Mouse (Mus musculus): ENCODE data around the gene Ppp1r37. TPM values are rescaled to one million over a fixed set of nuclear protein-coding genes. Genes with fewer than 3 reads are reported as not detected.
A peak's percentile ranks its signal among the peaks of the same experiment; 100 is the strongest.
"Not testable (repeated sequence)": the region's sequence is repeated elsewhere in the genome, so short reads cannot be mapped to it uniquely, and the experiment has no call there.

Ppp1r37 gene
- total RNA-seq, 4 experiments from 2014 or later: 68.3 to 88.3 (median 81.8) TPM

DNA sequence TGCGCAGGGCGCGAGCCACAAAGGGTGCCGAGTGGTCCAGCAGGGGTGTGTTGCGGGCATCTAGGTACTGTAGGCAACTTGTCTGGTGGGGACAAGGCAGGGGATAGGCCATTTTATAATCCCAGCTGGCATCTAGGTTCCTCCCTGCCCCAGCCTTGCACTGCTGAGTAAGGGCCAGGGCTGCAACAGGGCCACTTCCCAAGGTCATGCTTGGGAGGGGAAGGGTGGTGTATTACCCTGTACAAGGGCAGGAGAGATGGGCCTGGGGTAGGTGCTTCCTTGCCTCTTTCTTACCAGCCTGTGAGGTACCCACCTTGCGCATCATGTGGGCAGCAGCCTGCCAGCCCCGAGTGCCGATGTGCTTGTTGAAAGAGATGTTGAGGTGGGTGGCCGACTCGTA is 28.2 kb downstream of the Ppp1r37 start:
- DNase-seq: no peak

DNA sequence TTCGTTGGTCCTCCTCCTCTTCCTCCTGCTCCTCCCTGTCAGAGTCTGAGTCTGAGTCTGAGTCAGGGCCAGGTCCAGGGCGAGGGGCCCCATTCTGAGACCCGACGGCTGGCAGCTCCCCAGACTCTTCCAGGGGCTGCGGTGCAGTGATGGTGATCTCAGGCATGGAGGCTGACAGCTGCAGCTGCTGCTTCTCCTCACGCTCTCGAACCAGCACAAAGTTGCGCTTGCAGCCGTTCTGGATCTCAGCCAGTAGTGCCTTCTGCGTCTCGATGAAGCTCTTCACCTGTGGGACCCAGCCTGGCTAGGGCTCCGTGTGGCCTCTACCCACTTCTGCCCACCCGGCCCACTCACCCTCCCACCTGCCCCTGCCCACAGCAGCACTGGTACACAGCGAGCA is 30.6 kb downstream of the Ppp1r37 start:
- no peak for DNase-seq

DNA sequence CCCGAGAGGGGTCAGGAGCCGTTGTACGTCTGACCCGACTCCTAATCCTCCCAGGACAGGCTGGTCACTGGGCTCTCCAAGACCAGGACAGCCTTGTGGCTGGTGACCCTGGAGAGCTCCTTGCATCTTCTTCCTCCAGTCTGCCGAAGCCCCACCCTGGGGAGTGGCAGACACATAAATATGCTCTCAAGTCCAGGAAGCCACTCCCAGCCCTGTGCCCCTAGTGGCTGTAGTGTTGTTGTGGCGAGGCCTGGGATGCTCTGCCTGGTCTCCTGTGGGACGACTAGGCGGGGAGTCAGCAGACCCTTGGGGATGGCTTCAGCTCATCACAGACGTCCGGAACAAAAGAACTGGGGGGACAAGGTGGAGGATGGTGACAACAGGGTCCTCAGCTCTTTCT is 31.8 kb downstream of the Ppp1r37 start:
- no peak for DNase-seq

DNA sequence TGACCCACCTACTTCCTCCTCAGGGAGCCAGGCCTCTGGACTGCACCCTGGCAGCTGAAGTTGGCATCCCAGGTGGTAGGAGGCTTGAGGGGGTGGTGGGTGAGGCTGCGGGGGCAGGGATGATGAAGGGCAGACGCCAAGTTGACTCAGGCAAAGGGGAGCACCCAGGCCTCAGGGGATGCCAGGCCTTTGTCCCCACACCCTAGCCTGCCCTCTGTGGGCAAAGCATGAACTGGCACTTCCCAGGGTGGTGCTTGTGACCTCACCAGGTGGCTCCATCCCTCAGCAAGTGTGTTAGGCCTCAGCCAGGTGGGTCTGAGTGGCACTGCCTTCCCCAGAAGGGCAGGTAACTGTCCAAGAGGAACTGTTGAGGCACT is 37.8 kb downstream of the Ppp1r37 start:
- no peak for DNase-seq

DNA sequence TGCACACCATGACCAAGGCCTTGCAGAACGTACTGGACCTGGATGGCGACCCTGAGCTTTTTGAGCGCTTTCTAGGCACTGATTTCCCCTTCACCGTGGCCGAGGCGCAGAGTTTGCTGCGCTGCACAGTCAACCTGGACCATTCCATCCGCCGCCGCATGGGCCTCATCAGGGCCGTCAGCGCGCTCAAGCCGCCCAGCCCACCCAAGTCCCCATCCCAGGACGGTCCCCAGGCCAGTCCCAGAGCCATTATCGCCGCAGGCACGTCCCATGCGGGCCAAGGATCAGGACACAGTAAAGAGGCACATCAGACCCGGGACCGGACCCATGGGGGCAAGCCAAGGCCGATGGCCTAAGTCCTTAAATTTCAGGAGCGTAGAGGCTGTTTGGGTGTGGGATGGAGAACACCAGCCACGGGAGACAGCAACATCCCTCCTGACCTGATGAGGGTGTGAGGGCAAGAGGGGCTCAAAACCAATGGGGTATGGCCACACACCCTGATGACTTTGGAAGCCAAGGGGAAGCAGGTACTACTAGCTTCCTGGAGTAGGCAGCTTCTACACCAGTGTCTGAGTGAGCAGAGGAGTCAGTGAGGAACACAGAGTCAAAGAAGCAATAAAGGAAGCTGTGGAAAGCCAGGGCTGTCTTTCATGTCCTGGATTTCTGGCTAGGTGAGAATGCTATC is 38.3 kb downstream of the Ppp1r37 start:
- DNase-seq: no peak

DNA sequence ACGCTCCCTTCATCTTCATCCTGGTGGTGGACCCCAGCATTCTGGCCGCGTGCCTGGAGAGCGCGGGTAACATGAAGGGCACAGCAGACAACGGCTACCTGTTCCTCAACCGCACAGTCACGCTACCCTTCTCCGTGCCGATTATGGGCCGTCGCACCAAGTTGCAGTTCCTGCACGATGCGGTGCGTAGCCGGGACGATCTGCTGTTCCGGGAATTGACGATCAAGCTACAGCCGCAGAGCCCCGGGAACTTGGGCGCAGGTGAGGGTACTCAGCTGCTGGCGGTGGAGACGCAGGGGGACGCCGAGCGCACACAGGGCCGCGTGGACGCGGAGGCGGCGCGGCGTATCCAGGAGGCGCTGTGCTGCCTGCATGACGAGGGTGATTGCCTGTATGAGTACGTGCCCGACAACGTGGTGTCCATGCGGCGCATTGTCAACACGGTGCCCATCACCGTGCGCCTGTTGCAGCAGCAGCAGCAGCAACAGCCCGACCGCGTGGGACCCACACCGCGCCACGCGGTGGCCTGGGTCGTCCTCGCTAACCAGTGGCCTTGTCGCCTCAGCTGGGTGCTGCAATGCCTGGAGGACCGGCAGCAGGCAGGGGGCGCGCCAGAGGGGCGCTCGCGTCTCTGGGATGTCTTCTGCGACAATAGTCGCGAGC is 39.0 kb downstream of the Ppp1r37 start:
- DNase-seq: no peak

DNA sequence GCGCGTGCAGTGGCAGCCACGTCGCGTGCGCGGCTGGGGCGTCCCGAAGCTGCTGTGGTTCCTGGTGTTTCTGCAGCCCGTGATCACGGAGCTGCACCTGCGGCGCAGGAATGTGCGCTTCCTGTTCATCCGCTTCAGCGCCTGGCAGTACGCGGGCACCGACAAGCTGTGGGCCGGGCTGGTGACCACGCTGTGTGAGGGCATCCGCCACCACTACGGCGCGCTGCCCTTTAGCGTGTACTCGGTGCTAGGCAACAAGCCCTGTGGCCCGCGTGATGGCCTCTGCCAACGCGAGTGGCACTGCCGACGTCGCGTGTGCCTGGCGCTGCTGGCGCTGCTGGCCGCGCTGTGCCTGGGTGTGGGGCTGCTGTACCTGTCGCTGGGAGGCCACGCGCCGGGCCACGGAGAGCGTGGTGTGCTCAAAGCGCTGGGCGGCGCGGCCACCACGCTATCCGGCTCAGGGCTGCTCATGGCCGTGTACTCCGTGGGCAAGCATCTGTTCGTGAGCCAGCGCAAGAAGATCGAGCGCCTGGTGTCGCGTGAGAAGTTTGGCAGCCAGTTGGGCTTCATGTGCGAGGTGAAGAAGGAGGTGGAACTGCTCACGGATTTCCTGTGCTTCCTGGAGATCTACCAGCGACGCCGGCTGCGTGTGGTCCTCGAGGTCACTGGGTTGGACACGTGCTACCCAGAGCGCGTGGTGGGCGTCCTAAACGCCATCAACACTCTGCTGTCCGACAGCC is 39.7 kb downstream of the Ppp1r37 start:
- DNase-seq: no peak

DNA sequence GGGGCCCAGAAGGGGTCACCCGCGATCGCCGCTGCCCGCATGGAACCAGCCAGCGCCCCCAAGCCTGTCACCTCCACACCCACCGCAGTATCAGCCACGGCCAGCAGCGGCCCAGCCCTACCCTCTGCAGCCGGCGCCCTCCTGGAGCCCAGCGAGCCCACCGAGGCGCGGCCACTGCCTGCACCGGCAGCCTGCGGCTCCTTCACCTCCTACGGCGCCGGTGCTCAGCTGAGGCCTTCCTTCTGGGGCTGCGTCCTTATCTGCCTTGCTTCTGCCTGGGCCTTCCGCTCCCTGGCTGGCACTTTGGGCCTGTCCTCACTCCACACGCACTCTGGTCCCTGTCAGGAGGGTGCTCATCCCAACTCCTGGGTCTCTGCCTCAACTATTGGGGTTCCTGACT is 42.8 kb downstream of the Ppp1r37 start:
- no peak for DNase-seq

DNA sequence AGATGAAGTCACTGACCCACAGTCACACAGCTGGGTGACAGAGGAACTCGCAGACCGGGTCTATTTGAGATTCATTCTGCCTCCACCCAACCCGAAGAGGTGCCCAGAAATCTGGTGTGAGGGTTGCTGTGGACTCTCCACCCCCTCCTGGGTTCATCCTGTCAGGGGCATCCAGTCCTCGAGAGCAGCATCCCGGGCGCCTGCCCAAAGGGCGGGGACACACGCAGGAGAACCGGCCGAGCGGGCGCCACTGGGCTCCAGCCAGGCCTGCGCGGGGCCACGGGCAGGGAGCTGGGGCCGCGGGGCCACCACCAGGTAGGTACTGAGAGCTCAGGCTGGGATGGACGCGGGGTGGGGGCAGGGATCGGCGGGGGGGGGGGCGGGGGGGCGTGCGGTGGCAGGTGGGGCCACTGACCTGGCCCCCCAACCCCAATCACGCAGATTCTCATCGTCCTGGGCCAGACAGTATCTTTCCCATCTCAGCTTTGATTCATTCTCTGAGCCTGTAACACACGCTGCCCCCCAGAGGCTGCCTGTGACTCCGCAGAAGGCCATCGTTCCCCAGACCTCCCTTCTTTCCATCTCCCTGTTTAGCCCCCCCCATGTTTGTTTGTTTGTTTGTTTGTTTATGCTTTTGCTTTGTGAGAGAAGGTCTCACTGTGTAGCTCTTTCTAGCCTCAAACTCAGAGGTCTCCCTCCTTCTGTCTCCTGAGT is 45.1 kb downstream of the Ppp1r37 start, which contains the start of gene Nkpd1:
Gene Nkpd1 (plus strand): TSS at position 187 of the 714 bp plus-strand sequence.
- no peak for DNase-seq

DNA sequence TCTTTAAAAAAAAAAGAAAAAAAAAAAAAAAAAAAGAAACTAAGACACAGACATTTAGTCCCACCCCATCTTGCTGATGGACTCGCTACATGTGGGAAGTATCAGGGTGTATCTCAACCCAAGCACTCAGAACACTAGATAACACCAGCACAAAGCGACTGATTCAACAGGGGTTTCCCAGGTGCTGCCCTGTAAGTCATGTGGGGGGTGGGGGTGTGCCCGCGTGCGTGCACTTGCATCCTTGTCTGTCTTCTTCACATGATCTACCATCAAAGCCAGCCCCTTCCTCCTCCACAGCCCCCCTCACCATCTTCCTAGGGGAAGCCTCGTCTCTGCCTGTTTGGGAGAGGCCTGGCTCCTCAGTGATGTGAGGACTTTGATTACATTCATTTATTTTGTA is 50.5 kb downstream of the Ppp1r37 start:
- no peak for DNase-seq

DNA sequence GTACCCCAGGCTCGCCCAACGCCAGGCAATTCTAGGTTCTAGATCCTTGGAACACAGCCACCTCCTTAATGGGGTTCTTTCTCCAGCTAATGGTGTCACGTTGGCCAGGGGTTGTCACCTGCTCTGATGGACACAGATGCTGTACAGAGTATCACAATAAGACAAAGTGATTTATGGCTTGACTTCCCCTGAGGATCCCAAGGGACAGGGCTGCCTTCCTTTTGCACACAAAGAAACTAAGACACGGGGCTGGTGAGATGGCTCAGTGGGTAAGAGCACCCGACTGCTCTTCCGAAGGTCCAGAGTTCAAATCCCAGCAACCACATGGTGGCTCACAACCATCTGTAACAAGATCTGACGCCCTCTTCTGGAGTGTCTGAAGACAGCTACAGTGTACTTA is 50.9 kb downstream of the Ppp1r37 start:
- not testable (repeated sequence) for DNase-seq

DNA sequence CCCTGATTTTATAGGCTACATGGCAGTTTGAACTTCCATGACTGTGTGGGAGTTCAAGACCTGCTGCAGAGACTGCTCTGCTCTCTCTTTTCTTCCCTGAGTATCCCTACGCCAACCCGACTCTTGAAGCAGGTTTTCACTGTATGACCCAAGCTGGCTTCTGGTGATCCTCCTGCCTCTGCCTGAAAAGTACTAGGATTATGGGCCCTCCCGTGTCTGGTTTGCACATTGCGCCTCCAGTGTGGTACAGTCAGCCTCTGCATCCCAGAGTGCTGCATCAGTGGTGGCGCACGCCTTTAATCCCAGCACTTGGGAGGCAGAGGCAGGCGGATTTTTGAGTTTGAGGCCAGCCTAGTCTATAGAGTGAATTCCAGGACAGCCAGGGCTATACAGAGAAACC is 53.1 kb downstream of the Ppp1r37 start:
- DNase-seq: no peak

DNA sequence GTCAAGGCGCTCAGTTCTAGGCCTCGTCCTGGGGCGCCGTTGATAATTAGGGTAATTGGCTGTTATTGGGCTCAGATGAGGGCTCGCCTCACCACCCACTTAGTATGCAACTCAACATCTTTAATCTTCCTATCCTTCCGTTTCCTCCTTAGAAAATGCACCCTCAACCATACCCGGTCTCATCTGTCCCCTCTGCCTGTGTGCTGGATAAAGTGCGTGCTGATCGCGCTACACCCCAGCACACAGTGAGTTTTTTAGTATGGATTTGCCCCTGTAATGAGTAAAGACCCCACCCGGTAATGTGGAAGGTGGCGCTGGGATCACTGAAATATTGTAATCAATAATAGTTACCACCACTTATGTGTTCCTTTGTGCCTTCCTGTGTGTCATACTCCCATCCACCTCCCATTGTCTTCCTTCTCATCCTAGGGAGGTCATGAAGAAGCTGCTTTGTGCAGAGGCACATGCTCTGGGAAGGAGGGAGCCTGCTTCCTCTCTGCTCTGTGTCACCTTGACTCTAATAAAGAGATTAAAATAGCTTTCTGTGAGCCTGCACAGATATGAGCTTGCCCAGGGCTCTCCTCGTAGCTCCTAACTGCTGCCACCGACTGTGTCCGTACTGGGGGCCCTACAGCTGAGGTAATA is 53.8 kb downstream of the Ppp1r37 start:
- DNase-seq: no peak

DNA sequence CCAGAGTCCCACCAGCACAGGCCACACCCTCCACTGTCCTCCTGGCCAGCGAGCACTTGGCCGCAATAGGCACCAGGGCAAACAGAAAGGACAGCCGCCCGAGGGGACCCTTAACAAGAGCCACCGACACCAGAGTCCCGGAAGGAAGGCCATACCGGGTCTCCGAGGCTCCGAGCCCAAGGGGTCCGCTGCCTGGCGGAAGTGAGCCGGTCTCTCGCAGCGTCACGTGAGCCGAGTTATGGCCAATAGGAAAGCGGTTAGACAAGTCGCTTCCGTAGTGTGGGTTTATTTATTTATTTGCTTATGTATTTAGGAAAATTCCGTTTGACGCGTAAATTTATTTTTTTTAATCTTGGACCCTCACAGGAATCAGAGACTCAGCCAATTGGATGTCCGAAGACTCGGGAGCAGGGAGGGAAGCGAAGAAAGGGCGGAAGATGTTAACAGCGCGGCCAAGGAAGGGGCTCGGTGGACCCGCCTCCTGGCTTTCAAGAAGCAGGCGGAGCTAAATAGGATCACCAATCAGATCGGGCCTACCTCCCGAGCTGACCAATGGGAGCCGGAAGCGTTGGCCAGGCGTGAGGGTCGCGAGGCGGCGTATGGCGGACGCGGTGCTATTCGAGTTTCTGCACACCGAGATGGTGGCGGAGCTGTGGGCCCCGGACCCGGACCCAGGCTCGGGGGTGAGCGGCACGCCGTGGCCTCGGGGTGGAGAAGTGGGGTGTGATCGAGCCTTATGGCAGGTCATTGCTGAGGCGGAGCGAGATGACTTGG is 54.5 kb downstream of the Ppp1r37 start, which contains the start of the genes Bloc1s3 and Trappc6a:
Gene Bloc1s3 (minus strand): TSS at position 218 of the 774 bp plus-strand sequence.
Gene Trappc6a (plus strand): TSS at position 246 of the 774 bp plus-strand sequence.
- DNase-seq: peak; percentile 91

DNA sequence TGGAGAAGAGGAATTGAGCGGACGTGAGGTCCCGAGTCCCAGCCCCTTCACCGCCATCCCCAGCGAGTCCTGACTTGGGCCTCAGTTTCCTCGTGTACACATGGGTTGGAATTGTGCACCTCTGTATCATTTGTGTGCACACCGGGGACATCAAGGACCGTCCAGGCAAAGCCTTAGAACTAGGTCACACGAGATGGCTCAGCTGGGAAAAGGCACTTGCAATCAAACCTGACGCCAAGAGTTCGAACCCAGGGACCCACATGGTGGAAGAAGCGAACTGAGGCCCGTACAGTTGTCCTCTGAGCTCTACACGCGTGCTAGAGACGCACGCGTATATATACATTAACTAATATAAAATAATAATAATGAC is 55.3 kb downstream of the Ppp1r37 start:
- DNase-seq: no peak

DNA sequence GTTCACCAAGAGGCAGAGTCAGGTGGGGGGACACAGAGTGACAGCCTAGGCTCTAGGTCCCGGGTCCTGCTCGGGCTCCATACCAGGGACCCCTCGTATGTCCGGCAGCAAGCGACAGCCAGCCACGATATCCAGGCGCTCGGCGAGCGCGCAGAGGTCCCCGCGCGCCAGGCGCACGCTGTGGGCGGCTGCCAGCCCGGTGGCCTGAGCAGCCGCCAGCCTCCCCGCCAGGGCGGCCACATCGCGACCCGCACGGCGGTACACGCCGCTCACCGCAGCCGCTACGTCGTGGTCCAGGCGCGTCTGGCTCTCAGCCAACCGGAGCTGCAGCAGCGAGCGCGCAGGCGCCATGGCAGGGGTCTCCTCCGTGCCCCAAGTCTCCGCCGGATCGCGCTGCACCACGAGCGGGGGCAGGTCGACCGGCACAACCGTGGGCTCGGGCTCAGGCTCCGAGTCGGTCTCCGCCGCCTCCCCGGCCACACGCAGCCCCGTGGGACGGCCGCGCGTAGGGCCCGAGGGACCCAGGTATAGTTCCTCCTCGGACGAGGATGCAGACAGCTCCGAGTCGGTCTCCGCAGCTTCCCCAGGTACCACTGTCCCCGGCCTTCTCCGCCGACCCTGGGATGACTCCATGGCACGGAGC is 55.8 kb downstream of the Ppp1r37 start:
- DNase-seq: no peak

DNA sequence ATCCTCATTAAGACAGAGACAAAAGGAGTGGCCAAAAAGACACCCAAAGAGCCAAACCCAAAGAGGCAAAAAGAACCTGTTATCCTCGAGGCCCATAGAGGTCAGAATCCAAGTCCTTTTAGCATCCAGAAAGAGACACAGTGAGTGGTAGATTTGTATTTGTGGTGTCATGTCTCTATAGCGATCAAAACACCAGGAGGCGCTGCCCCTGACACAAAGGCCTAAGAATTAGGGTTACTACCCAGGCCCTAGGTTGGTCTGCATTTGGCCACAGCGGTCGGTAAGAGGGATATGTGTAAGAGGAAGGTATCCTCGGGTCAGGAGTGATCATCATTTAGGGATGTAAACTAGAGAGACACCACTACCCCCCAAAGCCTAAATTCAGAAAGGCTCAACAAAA is 56.5 kb downstream of the Ppp1r37 start:
- no peak for DNase-seq

DNA sequence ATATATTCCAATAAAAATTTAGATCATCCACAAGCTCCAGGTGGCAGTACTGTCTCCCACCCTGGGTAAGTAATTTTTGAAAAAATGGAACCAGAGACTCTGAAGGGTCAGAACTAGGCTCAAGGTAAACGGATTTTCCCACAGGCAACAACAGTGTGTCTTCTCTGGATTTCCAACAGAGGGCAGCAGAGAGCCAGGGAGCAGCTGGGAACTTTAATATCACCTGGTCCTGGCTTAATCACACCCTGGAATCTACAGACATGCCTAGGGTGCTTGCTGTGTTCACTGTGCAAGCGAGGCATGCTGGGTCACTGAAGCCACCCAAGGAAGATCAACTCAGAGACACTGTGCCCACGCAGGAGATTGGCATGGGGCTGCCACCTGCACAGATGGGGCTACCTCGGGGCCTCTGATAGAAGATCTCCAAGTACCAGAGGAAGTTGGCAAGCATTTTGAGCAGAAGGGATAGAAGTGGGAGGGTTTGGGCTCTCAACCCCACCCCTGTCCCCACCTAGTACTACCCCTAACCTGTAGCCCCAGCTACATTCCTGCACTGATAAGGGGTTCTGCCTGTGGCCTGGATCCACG is 59.3 kb downstream of the Ppp1r37 start:
- DNase-seq: no peak

DNA sequence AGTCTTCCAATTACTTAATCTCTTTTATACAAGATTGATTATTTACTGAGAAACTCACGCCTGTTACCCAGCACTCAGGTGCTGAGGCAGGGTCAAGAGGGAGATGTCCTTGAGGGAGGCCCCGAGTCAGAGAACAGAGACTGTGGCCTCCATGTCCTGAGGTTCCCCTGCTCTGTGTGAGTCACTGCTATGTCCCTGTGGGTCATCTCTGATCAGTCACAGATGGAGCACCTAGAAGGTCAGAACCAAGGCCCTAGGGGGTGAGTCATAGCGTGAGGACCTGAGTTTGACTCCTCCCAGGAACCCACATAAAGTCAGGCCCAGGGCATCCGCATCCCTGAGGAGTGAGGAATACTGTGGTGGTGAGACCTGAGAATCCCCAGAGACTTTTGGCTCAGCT is 61.2 kb downstream of the Ppp1r37 start:
- peak; percentile 91 for DNase-seq

Measured in adrenal gland, adult 8-10 months (tissue).